Mouse (Mus musculus) retina, embryonic 14.5 days (tissue): ENCODE measurements at regions not wholly inside any gene's neighbourhood (a gene's known extent, or its start where the extent isn't known, plus 50 kb on each side); places are given as distances from the start of the nearest gene placed in this dataset.

Experiments
- DNase-seq: peaks from one replicate; pipeline ENCODE4 v3.0.0-alpha.2; 2015; ENCODE audit warnings: low spot score

- no peak for DNase-seq
Observed at GRCm38 (mm10) chr5:119389857-119390256, 280.6 kb upstream of the Tbx3 start.

GRCm38 (mm10) chr5:119398475-119398874 lies 272.0 kb upstream of the Tbx3 start:
- no peak for DNase-seq

GRCm38 (mm10) chr5:119400223-119400935 lies 270.1 kb upstream of the Tbx3 start:
- peak; percentile 31 for DNase-seq

- no peak for DNase-seq
Observed at GRCm38 (mm10) chr5:119401915-119402314, 268.6 kb upstream of the Tbx3 start.

GRCm38 (mm10) chr5:119402651-119403050 lies 267.8 kb upstream of the Tbx3 start:
- no peak for DNase-seq

- DNase-seq: peak; percentile 49
Observed at GRCm38 (mm10) chr5:119410966-119411365, 259.5 kb upstream of the Tbx3 start.

- DNase-seq: no peak
Observed at GRCm38 (mm10) chr5:119415835-119416234, 254.6 kb upstream of the Tbx3 start.

GRCm38 (mm10) chr5:119418486-119418885 lies 252.0 kb upstream of the Tbx3 start:
- no peak for DNase-seq

GRCm38 (mm10) chr5:119427511-119428019 lies 242.9 kb upstream of the Tbx3 start:
- DNase-seq: no peak

GRCm38 (mm10) chr5:119431271-119431756 lies 239.2 kb upstream of the Tbx3 start:
- DNase-seq: no peak

GRCm38 (mm10) chr5:119434572-119434971 lies 235.9 kb upstream of the Tbx3 start:
- DNase-seq: no peak

GRCm38 (mm10) chr5:119448494-119448893 lies 222.0 kb upstream of the Tbx3 start:
- no peak for DNase-seq

- no peak for DNase-seq
Observed at GRCm38 (mm10) chr5:119449166-119449565, 221.3 kb upstream of the Tbx3 start.

GRCm38 (mm10) chr5:119459751-119460150 lies 210.7 kb upstream of the Tbx3 start:
- DNase-seq: no peak

- DNase-seq: no peak
Observed at GRCm38 (mm10) chr5:119462659-119463530, 207.6 kb upstream of the Tbx3 start.

GRCm38 (mm10) chr5:119464553-119464952 lies 205.9 kb upstream of the Tbx3 start:
- DNase-seq: no peak

GRCm38 (mm10) chr5:119467346-119468085 lies 203.0 kb upstream of the Tbx3 start:
- DNase-seq: no peak

GRCm38 (mm10) chr5:119477926-119478325 lies 192.5 kb upstream of the Tbx3 start:
- DNase-seq: no peak

- DNase-seq: no peak
Observed at GRCm38 (mm10) chr5:119478331-119478730, 192.1 kb upstream of the Tbx3 start.

- DNase-seq: peak; percentile 46
Observed at GRCm38 (mm10) chr5:119480191-119481190, 190.0 kb upstream of the Tbx3 start.

GRCm38 (mm10) chr5:119483706-119484105 lies 186.8 kb upstream of the Tbx3 start:
- no peak for DNase-seq
